ENCODE assay signal across 24 mouse cellular contexts in genomic region chr7:101628481-101628880, GRCm38 (mm10). TPM values are rescaled to one million over a fixed set of nuclear protein-coding genes. Genes with fewer than 3 reads are reported as not detected.
"Had no signal": no experiment of that assay in that cellular context is flagged by ENCODE, and none has a peak within 500 bp of the region (broad histone marks: within the 10 kb centered on the region; RNA-seq: fewer than 3 reads in every experiment).

No protein-coding gene starts in this region.

- H3K4me1 ChIP-seq: liver, embryonic 13.5 days; midbrain, embryonic 15.5 days had no signal

- H3K27ac ChIP-seq: kidney, postnatal 0 days; liver, embryonic 13.5 days; midbrain, embryonic 12.5 days; midbrain, embryonic 15.5 days; neural tube, embryonic 12.5 days; neural tube, embryonic 15.5 days had no signal

- DNase-seq: kidney, adult 18-20 months; kidney, adult 9 months; kidney, postnatal 25 days; liver, embryonic 13.5 days; lung, adult 2 months; lung, postnatal 14 days; lung, postnatal 4 days; right cerebral cortex, adult 18-20 months; right cerebral cortex, postnatal 25 days; spleen, adult 18-20 months; thymus, postnatal 25 days had no signal

- ATAC-seq: midbrain, embryonic 15.5 days had no signal

- H3K4me3 ChIP-seq: liver, embryonic 13.5 days; midbrain, embryonic 12.5 days; midbrain, embryonic 15.5 days; neural tube, embryonic 12.5 days; neural tube, embryonic 15.5 days had no signal

RNA-seq across cellular contexts. Expression of gene Art2b, which starts 43.1 kb away (rescaled TPM):
- total RNA-seq: layer of hippocampus, adult 8-10 months; layer of hippocampus, postnatal 10 days; left cerebral cortex, postnatal 10 days; left cerebral cortex, postnatal 36 days had no signal
- polyA plus RNA-seq: kidney, postnatal 0 days; limb, embryonic 11.5 days; limb, embryonic 14.5 days; liver, embryonic 13.5 days; lung, embryonic 16.5 days; midbrain, embryonic 12.5 days; midbrain, embryonic 15.5 days; neural tube, embryonic 12.5 days; neural tube, embryonic 15.5 days; stomach, embryonic 16.5 days had no signal
